Mouse (Mus musculus) midbrain, embryonic 14.5 days (tissue): ENCODE measurements around the gene Klhl30. TPM values are rescaled to one million over a fixed set of nuclear protein-coding genes. Genes with fewer than 3 reads are reported as not detected.
A peak's percentile ranks its signal among the peaks of the same experiment; 100 is the strongest.

Experiments
- ATAC-seq: fragments of 200-750 bp; cut with Nextera tagmentation; 2 replicates; pipeline ENCODE4 v1.8.0; 2017; ENCODE audit warnings: moderate number of reproducible peaks, moderate library complexity; ENCODE audit not compliant: low FRiP score, low TSS enrichment
- DNase-seq: peaks from one replicate; pipeline ENCODE4 v3.0.0-alpha.2; 2015
- H3K27ac ChIP-seq: fragments of 300-500 bp; sonication (generic); replicated peaks from 2 replicates; pipeline ENCODE4 v1.5.1; 2014; ENCODE audit warnings: mild to moderate bottlenecking, low read depth, low read length, moderate library complexity
- H3K27me3 ChIP-seq: fragments of 300-500 bp; sonication (generic); 2 replicates; pipeline ENCODE4 v1.6.1; 2014; ENCODE audit warnings: low read length, control low read depth, mixed read lengths; ENCODE audit not compliant: control insufficient read depth, insufficient read depth
- H3K36me3 ChIP-seq: fragments of 300-500 bp; sonication (generic); 2 replicates; pipeline ENCODE4 v1.6.1; 2014; ENCODE audit warnings: low read length, control low read depth; ENCODE audit not compliant: control insufficient read depth, insufficient read depth
- H3K4me1 ChIP-seq: fragments of 300-500 bp; sonication (generic); 2 replicates; pipeline ENCODE4 v1.6.1; 2014; ENCODE audit warnings: mild to moderate bottlenecking, antibody characterized with exemption, low read length, control low read depth; ENCODE audit not compliant: control insufficient read depth, insufficient read depth
- H3K4me2 ChIP-seq: fragments of 300-500 bp; sonication (generic); 2 replicates; pipeline ENCODE4 v1.6.1; 2014; ENCODE audit warnings: mild to moderate bottlenecking, low read length, moderate library complexity
- H3K4me3 ChIP-seq: fragments of 300-500 bp; sonication (generic); replicated peaks from 2 replicates; pipeline ENCODE4 v1.5.1; 2014; ENCODE audit warnings: low read depth, low read length
- H3K9ac ChIP-seq: fragments of 300-500 bp; sonication (generic); replicated peaks from 2 replicates; pipeline ENCODE4 v1.6.1; 2014; ENCODE audit warnings: mild to moderate bottlenecking, low read length, moderate library complexity
- H3K9me3 ChIP-seq: fragments of 300-500 bp; sonication (generic); 2 replicates; pipeline ENCODE4 v1.6.1; 2016; ENCODE audit warnings: low read length, control low read depth, mixed read lengths; ENCODE audit not compliant: control insufficient read depth
- WGBS: fragments of 180-500 bp; shearing (Covaris S2); extraction: QIAGEN DNeasy Blood & Tissue Kit; methylation state at CpG from one replicate; pipeline ENCODE4 v1.1.7; 2014; 5-methylcytosine and 5-hydroxymethylcytosine counted together
- polyA plus RNA-seq: library from polyadenylated mRNA; unstranded; fragments of >200 nt; fragmentation: Nextera tagmentation; extraction: Ambion mirVana; gene quantifications from 2 replicates; pipeline ENCODE4 v1.2.1, GENCODE M21; 2014

Klhl30 gene
- polyA plus RNA-seq, 1 experiment from 2014 or later = not detected

GRCm38 (mm10) chr1:91321760-91322438, 28.9 kb upstream of the Klhl30 start, which contains the start of gene Espnl:
Gene Espnl, plus strand, starts transcription at chr1:91322075.
- Histone ChIP-seq H3K4me3 (no peak within 1 kb of the TSS), H3K36me3 (no peaks in the 10 kb centered on the region), H3K27me3 (no peaks in the 10 kb centered on the region), H3K9me3 (no peaks in the 10 kb centered on the region), H3K4me1 (no peaks in the 10 kb centered on the region), H3K4me2 (no peak within 1 kb of the TSS), H3K9ac (no peak within 1 kb of the TSS), H3K27ac (no peak within 1 kb of the TSS)
- 80% methylated on average over 19 of the region's 19 CpGs for WGBS
- DNase-seq (no peak), ATAC-seq (no peak)

- no peak for ATAC-seq
- no peaks in the 10 kb centered on the region for H3K9me3 ChIP-seq
- H3K27me3 ChIP-seq = no peaks in the 10 kb centered on the region
- no peak overlapping the region for H3K9ac ChIP-seq
- no peaks in the 10 kb centered on the region for H3K36me3 ChIP-seq
- no peak overlapping the region for H3K4me2 ChIP-seq
- DNase-seq = no peak
- H3K4me3 ChIP-seq = no peak overlapping the region
- no peaks in the 10 kb centered on the region for H3K4me1 ChIP-seq
- no peak overlapping the region for H3K27ac ChIP-seq
- WGBS = 81% methylated on average over 2 of the region's 2 CpGs
These were observed 26.2 kb upstream of the Klhl30 start for GRCm38 (mm10) chr1:91324646-91325045.

DNA sequence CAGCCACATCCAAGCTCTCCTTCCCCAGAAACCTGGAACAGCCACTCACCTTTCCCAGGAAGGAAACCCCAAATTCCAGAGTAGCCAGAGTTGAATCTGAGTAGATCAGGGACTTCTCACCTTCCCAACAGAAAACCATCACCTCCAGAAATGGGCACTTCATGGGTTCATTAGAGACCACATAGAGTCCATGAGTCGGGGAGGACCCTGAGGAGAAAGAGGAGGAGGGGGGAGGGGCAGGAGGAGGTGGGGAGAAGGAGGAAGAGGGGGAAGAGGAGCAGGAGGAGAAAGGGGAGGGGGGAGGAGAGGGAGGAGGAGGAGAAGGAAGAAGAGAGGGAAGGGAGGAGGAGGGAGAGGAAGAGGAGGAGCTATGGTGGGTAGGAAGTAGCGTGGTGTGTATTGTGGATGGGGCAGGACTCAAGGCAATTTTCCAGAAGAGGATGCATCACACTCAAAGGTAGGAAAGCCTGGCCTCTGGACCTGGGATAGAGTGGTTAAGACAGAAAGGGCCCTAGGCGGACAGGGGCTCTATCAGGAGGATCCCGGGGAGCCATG, 25.3 kb upstream of the Klhl30 start:
- H3K27me3 ChIP-seq = no peaks in the 10 kb centered on the region
- ATAC-seq (no peak), DNase-seq (no peak)
- H3K4me1 ChIP-seq = no peaks in the 10 kb centered on the region
- no peaks in the 10 kb centered on the region for H3K9me3 ChIP-seq
- H3K27ac ChIP-seq = no peak overlapping the region
- H3K36me3 ChIP-seq = no peaks in the 10 kb centered on the region
- 81% methylated on average over 4 of the region's 4 CpGs for WGBS
- H3K9ac ChIP-seq = no peak overlapping the region
- no peak overlapping the region for H3K4me2 ChIP-seq
- no peak overlapping the region for H3K4me3 ChIP-seq

GRCm38 (mm10) chr1:91332102-91332501, 18.7 kb upstream of the Klhl30 start:
- Histone ChIP-seq H3K36me3 (no peaks in the 10 kb centered on the region), H3K9ac (no peak overlapping the region), H3K4me2 (no peak overlapping the region), H3K4me1 (no peaks in the 10 kb centered on the region), H3K9me3 (no peaks in the 10 kb centered on the region), H3K4me3 (no peak overlapping the region), H3K27ac (no peak overlapping the region), H3K27me3 (no peaks in the 10 kb centered on the region)
- no peak for DNase-seq
- WGBS = 57% methylated on average over 4 of the region's 4 CpGs
- no peak for ATAC-seq

DNA sequence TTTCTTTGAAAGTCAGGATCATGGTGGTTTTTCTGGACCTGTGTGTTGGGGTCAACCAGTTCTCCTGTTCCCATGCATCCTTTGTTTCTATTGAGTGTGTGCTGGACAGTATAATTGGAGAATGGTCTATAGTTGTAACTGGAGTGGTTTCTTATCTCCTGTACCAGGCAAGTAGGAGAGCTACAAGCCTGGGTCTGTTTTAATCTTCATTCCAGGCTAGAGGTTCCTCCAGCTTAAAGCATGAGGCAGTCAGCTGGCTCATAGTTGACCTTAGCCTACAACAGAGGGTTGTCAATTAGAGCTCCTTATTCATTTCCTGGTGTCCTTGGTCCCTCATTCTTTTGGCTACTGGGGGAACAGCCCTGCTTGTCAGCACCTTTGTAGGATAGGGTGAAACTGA, 17.2 kb upstream of the Klhl30 start:
- no peak overlapping the region for H3K9ac ChIP-seq
- no peaks in the 10 kb centered on the region for H3K4me1 ChIP-seq
- no peak for ATAC-seq
- DNase-seq = no peak
- no peaks in the 10 kb centered on the region for H3K27me3 ChIP-seq
- no peak overlapping the region for H3K4me3 ChIP-seq
- no peak overlapping the region for H3K27ac ChIP-seq
- no peaks in the 10 kb centered on the region for H3K9me3 ChIP-seq
- no peak overlapping the region for H3K4me2 ChIP-seq
- H3K36me3 ChIP-seq = no peaks in the 10 kb centered on the region

GRCm38 (mm10) chr1:91337355-91337754, 13.5 kb upstream of the Klhl30 start:
- H3K9ac ChIP-seq = no peak overlapping the region
- no peak overlapping the region for H3K27ac ChIP-seq
- ATAC-seq = no peak
- no peak overlapping the region for H3K4me2 ChIP-seq
- H3K27me3 ChIP-seq = 0 out of 2 replicates have a peak, but pooled peaks cover under 1% of the 10 kb centered on the region
- DNase-seq = no peak
- H3K4me1 ChIP-seq = no peaks in the 10 kb centered on the region
- H3K36me3 ChIP-seq = no peaks in the 10 kb centered on the region
- 90% methylated on average over 7 of the region's 7 CpGs for WGBS
- no peaks in the 10 kb centered on the region for H3K9me3 ChIP-seq
- no peak overlapping the region for H3K4me3 ChIP-seq

DNA sequence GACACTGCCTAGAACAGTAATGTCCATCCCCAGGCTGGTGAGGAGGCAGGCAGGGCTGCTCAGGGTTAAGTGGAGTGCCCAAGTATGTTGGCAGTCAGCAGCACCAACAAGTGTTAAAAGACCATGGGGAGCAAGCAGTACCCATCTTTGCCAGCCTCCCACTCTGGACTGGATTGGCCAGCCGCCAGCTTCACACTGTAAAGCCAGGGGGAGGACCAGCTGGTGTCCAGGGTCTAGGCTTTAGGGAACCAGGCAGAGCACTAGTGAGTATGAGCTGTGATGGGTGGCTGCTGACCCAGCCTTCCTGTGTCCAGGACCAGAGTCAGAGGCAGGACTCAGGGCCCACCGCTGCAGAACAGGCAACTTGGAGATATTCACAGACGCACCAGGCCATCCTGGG, 6.8 kb upstream of the Klhl30 start:
- peak; percentile 11 for DNase-seq
- Histone ChIP-seq H3K27me3 (peaks cover 38% of the 10 kb centered on the region), H3K36me3 (no peaks in the 10 kb centered on the region), H3K4me2 (no peak overlapping the region), H3K27ac (no peak overlapping the region), H3K9ac (no peak overlapping the region), H3K4me3 (no peak overlapping the region), H3K9me3 (no peaks in the 10 kb centered on the region), H3K4me1 (peaks cover 6% of the 10 kb centered on the region)
- no peak for ATAC-seq
- WGBS = 76% methylated on average over 3 of the region's 3 CpGs

GRCm38 (mm10) chr1:91344921-91345685, 5.7 kb upstream of the Klhl30 start:
- no peaks in the 10 kb centered on the region for H3K36me3 ChIP-seq
- peak overlapping the region; percentile 25 for H3K4me3 ChIP-seq
- H3K9me3 ChIP-seq = no peaks in the 10 kb centered on the region
- WGBS = 3% methylated on average over 68 of the region's 68 CpGs
- peaks cover 6% of the 10 kb centered on the region for H3K4me1 ChIP-seq
- no peak overlapping the region for H3K27ac ChIP-seq
- H3K4me2 ChIP-seq = peak overlapping the region; percentile 56
- peaks cover 38% of the 10 kb centered on the region for H3K27me3 ChIP-seq
- H3K9ac ChIP-seq = no peak overlapping the region
- no peak for ATAC-seq
- peak; percentile 71 for DNase-seq
